Mouse (Mus musculus): ENCODE measurements around the gene Ap1g2.

- TF ChIP-seq CTCF (conservative IDR thresholded peaks at IDR 0.05; ENCODE audit: insufficient read depth, insufficient read length, low read depth, low read length): no peak
- TF ChIP-seq POLR2A (IDR thresholded peaks at IDR 0.05; ENCODE audit: low read depth, low read length): no peak
These were observed 22.9 kb downstream of the Ap1g2 start for GRCm38 (mm10) chr14:55083481-55083880.
